Mouse (Mus musculus) C2C12 (cell line): ENCODE measurements around the gene Nosip. TPM values are rescaled to one million over a fixed set of nuclear protein-coding genes. Genes with fewer than 3 reads are reported as not detected.
A peak's percentile ranks its signal among the peaks of the same experiment; 100 is the strongest.

ENCODE experiments used
- H3K27me3 ChIP-seq: one replicate; pipeline ENCODE4 v1.6.1; 2011; ENCODE audit not compliant: control insufficient read depth, insufficient read depth, insufficient read length
- H3K36me3 ChIP-seq: one replicate; pipeline ENCODE4 v1.6.1; 2011; ENCODE audit not compliant: control insufficient read depth, insufficient read depth
- H3K4me3 ChIP-seq: one replicate; pipeline ENCODE4 v1.5.1; 2011; ENCODE audit warnings: mild to moderate bottlenecking, control low read depth; ENCODE audit not compliant: poor library complexity, insufficient read depth, severe bottlenecking
- H3K79me2 ChIP-seq: one replicate; pipeline ENCODE4 v1.6.1; 2011; ENCODE audit not compliant: control insufficient read depth, insufficient read depth
- H3K79me3 ChIP-seq: one replicate; pipeline ENCODE4 v1.6.1; 2011; ENCODE audit warnings: low read depth, control low read depth
- H3ac ChIP-seq: one replicate; pipeline ENCODE3; 2011; ENCODE audit warnings: low read depth; ENCODE audit not compliant: control insufficient read depth, insufficient read length
- CEBPB ChIP-seq: IDR thresholded peaks from one replicate; pipeline ENCODE4 v1.6.1; 2011; ENCODE audit warnings: low read depth, mild to moderate bottlenecking, control low read depth, moderate library complexity
- CTCF ChIP-seq: IDR thresholded peaks from one replicate; pipeline ENCODE4 v1.5.1; 2011; ENCODE audit not compliant: control insufficient read depth, insufficient read depth, insufficient read length
- FOSL1 ChIP-seq: IDR thresholded peaks from one replicate; pipeline ENCODE4 v1.8.0; 2011; ENCODE audit warnings: mild to moderate bottlenecking, low read length; ENCODE audit not compliant: poor library complexity, insufficient read depth, severe bottlenecking
- MAX ChIP-seq: IDR thresholded peaks from one replicate; pipeline ENCODE4 v1.6.1; 2011; ENCODE audit warnings: mild to moderate bottlenecking, control low read depth
- MYOD1 ChIP-seq: IDR thresholded peaks from one replicate; pipeline ENCODE4 v1.6.1; 2011; ENCODE audit warnings: low read depth; ENCODE audit not compliant: control insufficient read depth, insufficient read length
- MYOG ChIP-seq: IDR thresholded peaks from one replicate; pipeline ENCODE4 v1.6.1; 2011; ENCODE audit not compliant: control insufficient read depth, insufficient read length; ENCODE audit errors: extremely low read depth
- USF1 ChIP-seq: IDR thresholded peaks from one replicate; pipeline ENCODE4 v1.6.1; 2011; ENCODE audit warnings: low read depth, mild to moderate bottlenecking, control low read depth, moderate library complexity
- polyA plus RNA-seq: library from polyadenylated mRNA; unstranded; fragments of >200 nt; fragmentation: generic; extraction: Trizol; gene quantifications from one replicate; pipeline ENCODE4 v1.2.1, GENCODE M21; 2012; ENCODE audit warnings: missing spikeins

Nosip gene
- polyA plus RNA-seq, 1 experiment: 66.6 TPM

- Histone ChIP-seq H3K4me3 (no peak overlapping the region), H3K27me3 (no peaks in the 10 kb centered on the region), H3K79me3 (peaks cover 12% of the 10 kb centered on the region), H3ac (no peak overlapping the region), H3K36me3 (no peaks in the 10 kb centered on the region), H3K79me2 (peaks cover 15% of the 10 kb centered on the region)
- no peak for TF ChIP-seq MAX
- no peak for TF ChIP-seq CEBPB
- no peak for TF ChIP-seq FOSL1
- no peak for TF ChIP-seq USF1
- TF ChIP-seq MYOG: no peak
These were observed 3.3 kb upstream of the Nosip start for GRCm38 (mm10) chr7:45058607-45059571.

GRCm38 (mm10) chr7:45060632-45061122 lies 1.6 kb upstream of the Nosip start:
- peaks cover 33% of the 10 kb centered on the region for H3K79me2 ChIP-seq
- TF ChIP-seq CEBPB (no peak), CTCF (no peak), MYOG (no peak), FOSL1 (no peak), USF1 (no peak), MAX (no peak), MYOD1 (no peak)
- peaks cover 28% of the 10 kb centered on the region for H3K79me3 ChIP-seq
- H3K36me3 ChIP-seq: no peaks in the 10 kb centered on the region
- no peak overlapping the region for H3K4me3 ChIP-seq
- H3ac ChIP-seq: no peak overlapping the region
- H3K27me3 ChIP-seq: no peaks in the 10 kb centered on the region

GRCm38 (mm10) chr7:45061532-45062075 lies 625 bp upstream of the Nosip start:
- TF ChIP-seq MYOG (no peak), MYOD1 (no peak), MAX (no peak), CTCF (no peak), USF1 (no peak), FOSL1 (no peak), CEBPB (no peak)

GRCm38 (mm10) chr7:45067190-45067999 lies 5.2 kb downstream of the Nosip start:
- no peak overlapping the region for H3K4me3 ChIP-seq
- no peaks in the 10 kb centered on the region for H3K36me3 ChIP-seq
- no peak for TF ChIP-seq CEBPB
- TF ChIP-seq MYOD1: no peak
- no peak for TF ChIP-seq USF1
- TF ChIP-seq CTCF: no peak
- TF ChIP-seq FOSL1: no peak
- TF ChIP-seq MYOG: no peak
- no peak for TF ChIP-seq MAX
- no peaks in the 10 kb centered on the region for H3K27me3 ChIP-seq
- H3ac ChIP-seq: no peak overlapping the region
- peaks cover 92% of the 10 kb centered on the region for H3K79me2 ChIP-seq
- H3K79me3 ChIP-seq: peaks cover 60% of the 10 kb centered on the region

More at GRCm38 (mm10) chr7:45061532-45062075, 625 bp upstream of the Nosip start:
- Histone ChIP-seq H3K27me3 (no peaks in the 10 kb centered on the region), H3K79me3 (peaks cover 35% of the 10 kb centered on the region), H3ac (no peak overlapping the region), H3K36me3 (no peaks in the 10 kb centered on the region), H3K79me2 (peaks cover 42% of the 10 kb centered on the region), H3K4me3 (peak overlapping the region; percentile 12)

- H3K79me2 ChIP-seq: peaks cover 92% of the 10 kb centered on the region
- peaks cover 60% of the 10 kb centered on the region for H3K79me3 ChIP-seq
- H3ac ChIP-seq: no peak overlapping the region
- H3K27me3 ChIP-seq: no peaks in the 10 kb centered on the region
- H3K36me3 ChIP-seq: no peaks in the 10 kb centered on the region
- TF ChIP-seq MYOD1 (no peak), MAX (peak; percentile 92), CEBPB (no peak), CTCF (peak; percentile 78), FOSL1 (no peak), MYOG (no peak), USF1 (peak; percentile 76)
- no peak overlapping the region for H3K4me3 ChIP-seq
These were observed 5.7 kb downstream of the Nosip start for GRCm38 (mm10) chr7:45068000-45068318.
